Mouse (Mus musculus) urinary bladder, adult 18-20 months (tissue): ENCODE data around the gene Krt87.
A peak's percentile ranks its signal among the peaks of the same experiment; 100 is the strongest.

ENCODE experiments used
- DNase-seq, 2 experiments: peaks; one replicate each; pipeline ENCODE4 v3.0.0; 2022; ENCODE audit warnings: low spot score in 2 of 2, mixed read lengths in 2 of 2

Krt87 gene

GRCm38 (mm10) chr15:101438555-101438954, at the start of gene Krt87:
Gene Krt87, minus strand, starts transcription at chr15:101438804.
- no peak for DNase-seq

GRCm38 (mm10) chr15:101485911-101486635, 47.5 kb upstream of the Krt87 start:
- no peak for DNase-seq

DNA sequence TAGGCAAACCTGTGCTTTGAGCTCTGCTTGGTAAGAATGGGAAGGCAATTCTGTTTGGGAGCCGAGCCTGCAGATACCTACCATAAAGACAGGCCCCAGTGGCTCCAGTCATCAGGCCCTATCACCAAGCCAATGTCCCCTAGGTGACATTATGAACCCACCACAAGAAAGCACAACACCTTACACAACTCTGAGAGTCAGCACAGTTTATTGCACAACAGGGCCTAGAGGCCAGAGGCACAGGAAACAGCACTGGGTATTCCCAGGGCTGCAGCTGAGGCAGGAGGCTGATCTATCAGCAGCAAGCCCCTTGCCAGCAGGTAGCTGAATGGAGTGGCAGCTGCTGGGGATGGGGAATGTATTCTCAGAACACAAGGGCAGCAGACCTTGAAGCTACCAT, 46.3 kb upstream of the Krt87 start:
- no peak for DNase-seq

DNA sequence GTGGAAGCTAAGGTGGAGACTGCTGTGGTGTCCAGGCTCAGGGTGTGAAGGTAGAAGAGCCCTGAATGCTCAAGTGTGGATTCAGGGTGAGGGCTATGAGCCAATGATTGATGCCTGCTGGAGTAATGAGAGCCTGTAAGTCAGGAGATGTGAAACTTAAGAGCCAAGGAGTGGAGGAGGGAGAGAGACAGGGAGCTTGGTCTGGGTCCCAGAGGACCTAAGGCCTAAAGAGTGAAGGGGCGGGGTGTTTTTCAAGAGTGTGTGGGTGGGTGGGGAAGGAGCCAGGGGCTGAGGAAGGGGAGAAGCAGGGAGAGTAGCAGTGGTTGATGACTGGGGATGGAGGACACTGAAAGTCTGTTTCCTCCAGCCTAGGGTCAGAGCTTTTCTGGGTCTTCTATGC, 45.0 kb upstream of the Krt87 start:
- DNase-seq: no peak

GRCm38 (mm10) chr15:101482056-101482455, 43.5 kb upstream of the Krt87 start:
- DNase-seq: no peak

- DNase-seq: no peak
Measured at GRCm38 (mm10) chr15:101479666-101480060, 41.1 kb upstream of the Krt87 start.

GRCm38 (mm10) chr15:101479007-101479665, 40.5 kb upstream of the Krt87 start:
- peak; percentile 15 to 45 for DNase-seq

DNA sequence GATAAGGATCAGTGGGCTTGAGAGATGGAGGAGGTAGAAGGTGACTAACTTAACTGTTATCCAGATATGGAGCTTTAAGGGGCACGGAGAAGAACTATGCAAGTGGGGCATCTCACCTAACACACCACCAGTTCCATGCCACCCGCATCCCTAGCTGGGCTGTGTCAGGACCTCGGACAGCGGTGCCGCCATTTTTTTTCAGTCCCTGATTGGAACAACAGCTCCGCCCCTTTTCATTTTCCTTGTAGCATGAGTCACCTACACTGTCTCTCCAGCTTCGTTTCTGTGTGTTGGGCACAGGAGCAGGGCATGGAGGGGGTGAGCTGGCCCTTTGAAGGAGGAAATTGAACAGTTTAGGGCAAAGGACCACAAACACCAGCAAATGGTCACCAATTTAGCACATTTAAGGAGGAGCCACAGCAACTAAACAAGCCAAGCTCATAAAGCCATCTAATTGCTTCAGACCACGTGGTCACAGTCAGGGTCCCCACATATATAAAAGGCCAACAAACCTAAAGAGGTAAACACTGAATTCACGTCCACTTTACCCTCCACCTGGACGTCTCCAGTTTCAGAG, 34.4 kb upstream of the Krt87 start, which contains the start of gene Krt86:
TSS of gene Krt86 (plus strand) at position 527 of the 577 bp plus-strand sequence.
- peak; percentile 13 to 45 for DNase-seq

DNA sequence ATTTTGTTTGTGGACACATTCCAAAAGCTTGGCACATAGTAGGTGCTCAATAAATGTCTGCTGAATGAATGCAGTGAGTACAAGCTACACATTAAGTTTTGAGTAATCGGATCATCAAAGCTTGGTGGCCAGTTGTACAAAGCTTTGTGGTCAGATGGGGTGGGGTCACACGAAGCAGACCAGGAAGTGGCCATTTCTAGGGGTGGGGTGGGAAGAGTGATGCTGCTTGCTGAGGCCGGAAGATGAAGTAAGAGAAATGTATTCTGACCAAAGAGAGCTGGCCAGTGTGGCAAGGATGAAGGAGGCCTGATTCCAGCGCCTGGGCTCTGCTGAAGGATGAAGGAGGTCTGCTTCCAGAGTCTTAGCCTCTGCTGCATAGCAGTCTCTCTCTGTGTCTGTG, 30.5 kb upstream of the Krt87 start:
- no peak for DNase-seq

DNA sequence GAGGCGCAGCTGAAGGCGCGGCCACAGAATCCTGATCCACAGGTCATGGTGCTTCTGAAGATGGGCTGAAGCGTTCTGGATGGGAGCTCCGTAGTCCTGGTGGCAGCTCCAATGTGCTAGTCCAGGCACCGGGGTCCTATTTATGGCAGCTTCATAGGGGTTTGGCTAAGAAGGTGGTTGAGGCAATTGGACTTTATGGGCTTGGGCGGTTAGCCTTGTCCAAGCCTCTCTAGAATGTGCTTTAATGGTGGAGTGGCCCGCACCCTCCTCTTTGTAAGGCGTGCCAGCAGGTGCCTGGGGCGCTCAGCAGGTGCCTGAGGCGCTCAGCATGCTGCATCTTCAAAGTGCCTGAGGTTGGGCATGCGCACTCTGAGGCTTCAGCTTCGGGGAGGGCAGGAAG, 25.0 kb upstream of the Krt87 start, which contains the start of gene Krt81:
TSS of gene Krt81 (minus strand) at position 101 of the 400 bp plus-strand sequence.
- DNase-seq: no peak

DNA sequence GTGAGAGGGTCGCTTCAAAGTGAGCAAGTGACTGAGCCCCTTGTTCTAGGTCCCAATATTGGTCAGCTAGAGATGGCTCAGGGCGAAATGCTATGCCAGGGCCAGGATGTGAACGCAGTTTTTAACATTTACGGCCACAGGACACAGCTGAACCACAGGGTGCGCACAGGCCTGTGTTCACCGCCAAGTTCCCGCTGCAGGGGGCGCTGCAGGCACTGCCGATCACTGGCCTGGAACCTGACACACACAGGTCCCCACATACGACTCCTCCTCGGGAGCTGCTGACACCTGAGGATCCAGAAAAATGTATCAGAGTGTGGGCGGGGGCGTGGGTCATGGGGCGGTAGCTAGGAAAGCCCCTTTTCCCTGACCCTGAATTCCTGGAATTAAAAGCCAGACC, 20.7 kb upstream of the Krt87 start:
- DNase-seq: no peak

DNA sequence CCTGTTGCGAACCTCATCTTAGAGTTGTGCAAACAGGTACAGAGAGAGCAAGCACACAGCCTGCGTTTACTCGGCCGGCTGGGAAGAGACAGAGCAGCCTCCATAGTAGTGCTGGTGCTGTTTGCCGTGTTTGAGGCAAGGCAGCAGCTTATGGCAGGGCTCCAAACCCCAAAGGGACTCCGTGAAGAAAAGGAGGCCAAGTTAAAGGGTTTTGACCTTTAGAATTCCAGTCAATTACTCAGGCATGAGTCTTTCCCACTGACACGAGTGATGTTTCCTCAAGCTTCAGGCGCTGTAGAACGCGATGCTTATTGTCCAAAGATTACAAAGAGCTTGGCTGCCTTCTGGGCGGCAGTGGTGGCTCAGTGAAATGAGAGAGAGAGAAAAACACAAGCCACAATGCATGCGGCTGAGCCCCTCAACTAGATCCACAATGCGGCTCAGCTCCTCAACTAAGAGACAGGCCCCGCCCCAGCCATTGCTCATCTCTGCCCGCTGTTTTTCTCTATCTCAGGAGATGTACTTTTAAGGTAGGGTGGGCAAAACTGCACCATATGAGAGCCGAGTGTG, 19.8 kb upstream of the Krt87 start:
- no peak for DNase-seq

DNA sequence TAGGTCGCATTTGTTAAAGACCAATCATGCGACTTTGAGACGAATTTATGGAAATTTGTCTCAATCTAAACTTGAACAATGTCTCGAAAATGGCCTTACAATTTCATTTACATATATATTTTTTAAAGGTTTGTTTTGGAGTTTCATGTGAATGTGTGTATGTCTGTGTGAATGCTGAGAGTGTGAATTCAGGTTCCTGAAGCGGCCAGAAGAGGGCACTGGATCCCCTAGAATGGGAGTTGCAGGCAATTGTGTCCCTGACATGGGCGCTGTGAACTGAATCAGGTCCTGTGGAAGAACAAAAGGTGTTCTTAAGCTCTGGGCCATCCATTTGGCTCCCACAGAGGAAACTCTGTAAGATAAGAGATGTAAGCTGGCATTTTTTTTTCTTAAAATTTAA, 17.3 kb upstream of the Krt87 start:
- no peak for DNase-seq

- DNase-seq: no peak
Measured at GRCm38 (mm10) chr15:101455292-101455691, 16.7 kb upstream of the Krt87 start.

DNA sequence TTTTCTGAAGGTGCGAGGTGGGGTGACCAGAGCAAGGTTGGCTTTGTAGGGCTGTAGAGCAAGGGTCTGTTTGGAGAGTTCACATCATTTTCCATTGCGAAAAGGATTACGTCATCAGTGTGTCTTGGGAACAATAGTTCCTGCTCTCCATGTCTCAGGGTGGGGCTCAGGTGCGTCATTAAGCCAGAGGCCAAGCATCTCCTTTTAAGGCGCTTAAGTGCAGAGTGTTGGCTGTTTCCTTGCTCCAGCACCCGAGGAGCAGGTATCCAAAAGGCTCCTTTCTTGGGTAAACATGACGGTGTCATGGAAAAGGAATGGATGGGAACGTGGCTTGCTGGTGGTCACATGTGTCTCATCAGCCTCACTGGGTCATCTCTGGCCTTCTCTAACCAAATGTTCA, 16.2 kb upstream of the Krt87 start:
- no peak for DNase-seq

GRCm38 (mm10) chr15:101453093-101453736, 14.6 kb upstream of the Krt87 start:
- peak; percentile 59 to 71 for DNase-seq

DNA sequence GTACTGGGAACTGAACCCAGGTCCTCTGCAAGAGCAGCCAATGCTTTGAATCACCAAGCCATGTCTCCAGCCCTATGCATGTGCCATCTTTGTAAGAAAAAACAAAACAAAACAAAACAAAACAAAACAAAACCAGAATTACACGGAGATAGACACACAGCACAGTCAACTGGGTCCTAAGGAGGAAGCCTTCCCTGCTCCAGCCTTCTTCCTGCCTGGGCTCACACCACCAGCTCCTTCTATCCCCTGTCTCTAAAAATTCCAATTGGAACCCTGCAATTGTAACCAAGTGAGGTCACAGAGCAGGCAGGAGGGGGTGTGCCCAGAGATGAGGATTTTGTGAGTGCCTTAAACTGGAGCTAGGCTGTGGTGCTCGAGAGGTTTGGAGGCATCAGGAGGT, 8.8 kb upstream of the Krt87 start, which contains the start of gene Krt88:
TSS of gene Krt88 (plus strand) at position 301 of the 400 bp plus-strand sequence.
- DNase-seq: no peak

GRCm38 (mm10) chr15:101446572-101446971, 8.0 kb upstream of the Krt87 start:
- no peak for DNase-seq

DNA sequence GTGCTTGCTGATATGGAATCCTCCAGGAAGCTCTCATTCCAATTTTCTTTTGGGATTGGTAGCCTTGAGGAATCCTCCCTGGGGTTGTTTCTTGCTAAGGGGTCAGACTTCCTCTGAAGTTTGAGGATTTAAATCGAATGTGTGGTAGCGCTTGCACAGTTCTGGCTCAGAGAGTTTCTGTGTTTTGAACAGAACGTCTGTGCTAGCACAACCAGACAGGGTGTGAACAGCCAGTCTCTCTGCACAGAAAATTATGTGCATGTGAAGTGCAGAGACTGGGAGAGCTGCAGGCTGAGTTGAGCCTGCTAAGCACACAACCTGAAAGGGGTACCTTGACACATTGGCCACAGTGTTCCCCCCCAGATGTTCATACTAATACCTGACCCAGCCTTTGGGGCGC, 2.2 kb upstream of the Krt87 start:
- no peak for DNase-seq

DNA sequence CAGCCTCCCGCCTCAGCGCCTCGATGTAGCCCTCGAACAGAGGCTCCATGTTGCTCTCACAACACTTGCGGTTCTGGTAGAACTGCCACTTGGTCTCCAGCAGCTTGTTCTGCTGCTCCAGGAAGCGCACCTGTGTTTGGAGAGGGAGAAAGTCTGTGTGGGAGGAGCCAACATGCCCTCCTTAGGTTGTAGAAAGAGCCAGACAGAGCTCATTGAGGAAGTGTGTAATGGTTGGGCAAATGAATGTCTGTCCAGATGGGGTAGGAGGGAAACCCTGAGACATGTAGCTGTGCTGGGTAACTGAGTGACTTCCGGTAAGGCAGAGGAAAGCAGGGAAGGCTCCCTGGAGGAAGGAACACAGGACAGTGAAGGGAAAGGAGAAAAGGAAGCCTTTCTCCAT, 2.0 kb downstream of the Krt87 start:
- no peak for DNase-seq

GRCm38 (mm10) chr15:101424914-101425313, 13.7 kb downstream of the Krt87 start:
- DNase-seq: no peak

DNA sequence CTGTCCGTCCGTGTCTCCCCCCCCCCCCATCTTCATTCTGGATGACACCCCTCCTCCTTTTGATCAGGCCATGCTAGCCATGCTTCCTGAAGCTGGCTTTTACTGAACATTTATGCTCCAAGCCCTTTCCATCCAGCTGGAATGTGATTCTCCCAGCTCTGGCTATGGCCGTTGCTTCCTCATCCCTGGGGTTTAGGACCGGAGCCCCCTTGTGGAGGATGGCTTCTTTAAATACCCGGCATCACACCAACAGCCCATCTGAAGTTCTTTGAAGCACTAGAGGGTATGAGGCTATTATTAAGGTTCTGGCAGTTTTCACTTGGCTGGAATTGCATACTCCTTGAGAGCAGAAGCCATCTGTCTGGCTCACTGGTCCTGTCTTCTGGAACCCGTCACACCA, 17.7 kb downstream of the Krt87 start:
- DNase-seq: no peak
